Mouse (Mus musculus) heart, postnatal 0 days (tissue): ENCODE measurements around the gene Aldh3b2.

ENCODE experiments used
- CTCF ChIP-seq: IDR thresholded peaks from 2 replicates; pipeline ENCODE4 v1.5.1; 2016; ENCODE audit warnings: antibody characterized with exemption, control low read depth, low read depth
- EP300 ChIP-seq: IDR thresholded peaks from 2 replicates; pipeline ENCODE4 v1.6.1; 2016; ENCODE audit warnings: antibody characterized with exemption, low read depth

GRCm38 (mm10) chr19:4003112-4003511 is 31.0 kb downstream of the Aldh3b2 start, which contains the start of gene Doc2g:
- TF ChIP-seq CTCF (no peak), EP300 (peak; percentile 71; the same call in 1 of the 2 replicates)
